Mouse (Mus musculus) adrenal gland, adult 18-20 months (tissue): ENCODE measurements around the gene Snapc3. TPM values are rescaled to one million over a fixed set of nuclear protein-coding genes. Genes with fewer than 3 reads are reported as not detected.
"Not testable (repeated sequence)": the region's sequence is repeated elsewhere in the genome, so short reads cannot be mapped to it uniquely, and the experiment has no call there.

Source experiments
- DNase-seq, 2 experiments: peaks; one replicate each; pipeline ENCODE4 v3.0.0; 2021 to 2022; ENCODE audit warnings: low spot score in 2 of 2
- total RNA-seq, 2 experiments: library from RNA; stranded (reverse); gene quantifications; 1 replicate in 1 of 2; 2 replicates in 1 of 2; pipeline ENCODE4 v1.2.3; 2021

The Snapc3 gene
- total RNA-seq, 2 experiments from 2014 or later: 18.8 to 19.4 TPM

- DNase-seq: no peak
Observed at GRCm38 (mm10) chr4:83493112-83493511, 75.6 kb downstream of the Snapc3 start.

DNA sequence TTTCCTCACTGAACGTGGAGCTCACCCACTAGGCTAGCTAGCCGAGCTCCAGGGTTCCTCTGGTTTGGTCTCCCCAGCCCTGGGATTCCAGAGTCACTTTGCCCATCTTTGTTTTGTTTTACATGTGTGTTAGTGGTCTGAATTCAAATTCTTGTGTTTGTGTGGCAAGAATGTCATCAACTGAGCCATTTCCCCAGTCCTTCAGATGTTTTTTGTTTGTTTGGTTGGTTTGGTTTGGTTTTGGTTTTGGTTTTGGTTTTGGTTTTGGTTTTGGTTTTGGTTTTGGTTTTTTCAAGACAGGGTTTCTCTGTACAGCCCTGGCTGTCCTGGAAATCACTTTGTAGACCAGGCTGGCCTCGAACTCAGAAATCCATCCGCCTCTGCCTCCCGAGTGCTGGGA is 79.5 kb downstream of the Snapc3 start:
- DNase-seq: not testable (repeated sequence)

GRCm38 (mm10) chr4:83500154-83501036 is 82.9 kb downstream of the Snapc3 start:
- no peak for DNase-seq

GRCm38 (mm10) chr4:83501037-83501430 is 83.5 kb downstream of the Snapc3 start:
- no peak for DNase-seq

- no peak for DNase-seq
Observed at GRCm38 (mm10) chr4:83509600-83509999, 92.1 kb downstream of the Snapc3 start.

DNA sequence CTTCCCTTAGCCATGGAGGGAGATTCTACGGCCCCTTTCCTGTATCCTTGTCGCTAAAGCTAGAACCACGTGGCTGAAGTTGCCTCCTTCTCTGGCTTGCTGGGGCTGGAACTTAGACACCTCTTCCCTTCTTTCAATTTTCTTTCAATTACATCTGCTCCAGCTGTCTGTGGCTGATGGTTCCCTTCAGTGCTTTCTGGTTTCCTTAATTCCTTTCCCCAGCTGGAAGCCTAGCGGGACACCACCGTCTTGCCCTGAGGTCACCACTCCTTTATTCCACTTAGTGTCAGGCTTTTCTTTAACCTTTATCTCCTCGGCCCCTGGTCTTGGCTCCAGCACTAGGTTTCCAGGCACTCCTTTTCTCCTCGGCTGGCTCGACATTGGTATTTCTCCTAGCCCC is 93.6 kb downstream of the Snapc3 start:
- DNase-seq: no peak

GRCm38 (mm10) chr4:83512217-83512616 is 94.7 kb downstream of the Snapc3 start:
- DNase-seq: no peak

GRCm38 (mm10) chr4:83512644-83513043 is 95.1 kb downstream of the Snapc3 start:
- no peak for DNase-seq

GRCm38 (mm10) chr4:83514183-83514582 is 96.7 kb downstream of the Snapc3 start:
- no peak for DNase-seq

DNA sequence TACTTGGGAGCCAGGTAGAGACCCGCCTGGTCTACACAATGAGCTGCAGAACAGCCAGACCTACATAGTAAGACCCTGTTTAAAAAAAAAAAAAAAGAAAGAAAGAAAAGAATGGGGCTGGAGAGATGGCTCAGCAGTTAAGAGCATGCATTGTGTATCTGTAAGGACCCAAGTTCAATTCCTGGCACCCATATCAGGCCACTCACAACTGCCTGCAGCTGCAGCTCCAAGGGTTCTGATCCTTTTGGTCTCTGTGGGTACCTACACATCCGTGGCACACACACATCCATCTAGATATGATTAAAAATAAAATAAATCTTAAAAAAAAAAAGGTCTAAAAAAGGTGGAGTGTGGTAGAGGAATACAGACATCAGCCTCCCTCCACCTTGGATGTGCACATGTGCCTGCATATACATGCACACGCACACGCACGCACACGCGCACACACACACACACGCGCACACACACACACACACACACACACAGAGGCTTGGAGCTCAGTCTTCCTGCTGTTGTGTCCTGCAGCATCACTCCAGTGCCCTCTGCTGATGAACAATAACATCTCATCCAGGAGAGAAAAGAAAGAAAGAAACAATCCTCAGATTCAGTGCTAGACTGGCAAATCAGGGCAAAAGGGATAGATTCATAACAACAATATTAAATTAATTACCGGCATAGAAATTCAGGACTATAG is 97.6 kb downstream of the Snapc3 start:
- no peak for DNase-seq

DNA sequence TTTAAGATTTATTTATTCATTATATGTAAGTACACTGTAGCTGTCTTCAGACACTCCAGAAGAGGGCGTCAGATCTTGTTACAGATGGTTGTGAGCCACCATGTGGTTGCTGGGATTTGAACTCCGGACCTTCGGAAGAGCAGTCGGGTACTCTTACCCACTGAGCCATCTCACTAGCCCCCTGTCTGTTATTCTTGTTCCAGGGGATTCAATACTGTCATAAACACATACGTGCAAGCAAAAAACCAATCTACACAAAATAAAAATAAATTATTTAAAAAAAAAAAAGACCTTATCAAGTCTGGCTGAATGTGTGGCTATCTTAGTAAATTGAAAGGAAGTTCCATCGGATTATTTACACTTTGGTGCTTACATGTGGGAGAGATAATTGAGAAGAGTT is 98.6 kb downstream of the Snapc3 start:
- not testable (repeated sequence) for DNase-seq

Other genes starting within 250 kb of the Snapc3 start
- 10 to 100 TPM; 16.4 to 18.3 TPM for gene Ttc39b, start 93.5 kb upstream of the Snapc3 start, total RNA-seq
- 10 to 100 TPM; 36.2 to 42.0 TPM for gene Psip1, start 68.7 kb downstream of the Snapc3 start, total RNA-seq
- gene Ccdc171, start 107.8 kb downstream of the Snapc3 start, total RNA-seq: 1 to 10 TPM; 1.8 to 2.4 TPM